Mouse (Mus musculus) megakaryocyte-erythroid progenitor cell, adult 5-6 weeks (primary cell): ENCODE data around the gene Epo. TPM values are rescaled to one million over a fixed set of nuclear protein-coding genes. Genes with fewer than 3 reads are reported as not detected.

Experiments
- ATAC-seq: replicated peaks from 2 replicates; pipeline ENCODE4 v1.8.0; 2016; ENCODE audit warnings: mild to moderate bottlenecking, inconsistent platforms; ENCODE audit not compliant: severe bottlenecking, poor library complexity, low FRiP score, low TSS enrichment
- total RNA-seq, 2 experiments: library from RNA; stranded (forward) in 1 of 2; stranded (reverse) in 1 of 2; fragments of 200-1000, 215-1000 nt in 1 of 2; fragments of >200 nt in 1 of 2; fragmentation: Nextera tagmentation in 1 of 2; gene quantifications; 2 replicates each; pipeline ENCODE4 v1.2.3; 2014 to 2017

The Epo gene
- total RNA-seq (2014; fragmentation: Nextera tagmentation) (not detected in 2 replicates), total RNA-seq (2017) (not detected in 2 replicates)

GRCm38 (mm10) chr5:137533117-137533827, at the start of gene Epo, which contains the start of gene Gnb2:
Gene Epo, minus strand, starts transcription at chr5:137533242.
Gene Gnb2, minus strand, starts transcription at chr5:137533510.
- peak; percentile 74 for ATAC-seq

GRCm38 (mm10) chr5:137582702-137583101, 49.7 kb upstream of the Epo start:
- no peak for ATAC-seq

GRCm38 (mm10) chr5:137580246-137580645, 47.2 kb upstream of the Epo start:
- ATAC-seq, result no peak

DNA sequence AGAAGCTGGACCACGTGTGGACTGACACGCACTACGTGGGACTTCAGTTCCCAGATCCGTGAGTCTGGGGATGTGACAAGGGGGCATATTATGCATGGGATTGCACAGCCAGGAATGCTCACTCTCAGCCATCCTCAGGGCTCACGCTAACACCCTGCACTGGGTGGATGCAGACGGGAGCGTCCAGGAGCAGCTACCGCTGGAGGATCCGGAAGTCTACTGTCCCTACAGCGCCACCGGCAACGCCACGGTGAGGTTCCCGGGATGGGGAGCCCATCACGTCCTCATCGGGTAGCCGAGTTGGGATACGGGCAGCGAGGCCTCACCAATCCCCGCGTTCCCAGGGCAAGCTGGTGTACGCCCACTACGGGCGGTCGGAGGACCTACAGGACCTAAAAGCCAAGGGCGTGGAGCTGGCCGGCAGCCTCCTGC, 41.4 kb upstream of the Epo start:
- ATAC-seq, result no peak

DNA sequence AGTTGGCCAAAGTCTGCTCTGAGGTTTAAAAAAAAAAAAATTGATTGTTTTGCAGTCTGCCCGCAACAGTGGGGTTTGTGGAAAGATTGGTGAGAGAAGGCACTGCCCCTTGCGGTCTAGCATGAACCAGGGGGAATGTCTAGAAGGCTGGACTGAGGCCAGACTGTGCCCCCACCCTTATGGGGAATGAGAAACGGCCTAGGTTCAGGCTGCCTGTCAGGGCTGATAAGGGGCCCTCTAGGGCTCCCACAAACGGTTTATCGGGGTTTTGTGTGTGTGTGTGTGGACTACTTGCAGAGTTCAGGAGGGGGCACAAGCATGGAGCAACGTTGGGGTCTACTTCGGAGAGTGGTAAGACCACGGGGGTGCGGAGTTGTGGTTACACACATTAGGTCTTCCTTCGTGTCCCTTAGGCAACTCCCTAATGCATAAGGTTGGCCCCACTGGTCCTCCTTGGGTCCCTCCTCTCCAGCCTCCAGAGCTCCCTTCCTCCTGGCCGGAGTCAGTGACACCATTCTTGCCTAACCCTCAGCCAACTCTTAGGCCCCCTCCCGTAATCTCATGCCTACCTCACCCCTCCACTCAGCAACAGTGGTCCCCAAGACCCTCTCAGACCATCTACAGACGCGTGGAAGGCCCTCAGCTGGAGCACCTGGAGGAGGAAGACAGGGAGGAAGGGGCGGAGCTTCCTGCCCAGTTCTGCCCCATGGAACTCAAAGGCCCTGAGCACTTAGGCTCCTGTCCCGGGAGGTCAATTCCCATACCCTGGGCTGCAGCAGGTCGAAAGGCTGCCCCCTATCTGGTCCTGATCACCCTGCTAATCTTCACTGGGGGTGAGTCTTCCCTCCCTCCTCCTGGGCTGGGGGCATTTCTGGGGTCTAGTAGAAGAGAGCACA, 37.9 kb upstream of the Epo start:
- ATAC-seq, result peak; percentile 80

DNA sequence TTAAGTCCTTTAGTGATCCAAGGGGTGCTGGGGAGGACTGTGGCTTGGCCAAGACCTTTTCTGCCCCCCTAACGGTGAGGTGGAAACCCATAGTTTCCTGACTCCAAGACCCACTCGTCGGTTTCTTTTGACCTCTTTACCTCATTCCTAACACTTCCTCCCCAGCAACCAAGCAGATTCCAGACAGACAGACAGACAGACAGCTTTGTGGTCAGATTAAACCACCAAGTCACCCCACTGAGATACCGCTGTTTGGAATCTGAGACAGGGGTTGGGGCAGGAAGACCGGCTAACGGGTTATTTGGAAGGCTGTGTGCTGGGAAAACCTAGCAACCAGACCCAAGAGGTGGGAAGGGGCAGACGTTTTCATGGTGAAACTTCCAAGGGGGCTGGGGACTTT, 37.1 kb upstream of the Epo start:
- ATAC-seq, result no peak

- peak; percentile 76 for ATAC-seq
These were observed 36.6 kb upstream of the Epo start, which contains the start of gene Tfr2 for GRCm38 (mm10) chr5:137569665-137570064. Gene Tfr2, plus strand, starts transcription at chr5:137569840.

- ATAC-seq, result no peak
These were observed 36.0 kb upstream of the Epo start for GRCm38 (mm10) chr5:137569031-137569430.

DNA sequence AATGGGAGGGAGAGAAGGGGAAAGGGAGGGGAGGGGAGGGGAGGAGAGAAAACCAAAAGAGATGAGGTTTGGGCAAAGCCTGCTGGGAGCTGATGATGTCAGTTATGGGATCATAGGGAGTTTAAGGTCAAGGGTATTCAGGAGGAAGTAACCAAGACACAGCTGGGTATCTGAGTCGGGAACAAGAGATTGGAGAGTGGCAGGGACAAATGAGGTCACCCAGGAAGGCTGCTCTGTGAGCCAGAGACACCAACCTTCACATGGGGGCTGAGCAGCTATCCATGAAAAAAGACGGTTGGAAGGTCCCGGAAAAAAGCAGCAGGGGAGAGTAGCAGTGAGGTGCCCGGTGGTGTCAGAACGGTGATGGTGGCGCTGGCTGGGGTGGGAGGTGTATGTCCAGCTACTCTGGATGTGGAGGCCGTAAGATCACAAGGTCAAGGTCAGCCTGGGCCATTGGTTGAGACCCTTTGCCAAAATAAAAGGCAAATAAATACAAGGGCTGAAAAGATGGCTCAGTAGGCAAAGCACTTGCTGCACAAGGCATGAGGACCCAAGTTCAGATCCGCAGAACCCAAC, 35.3 kb upstream of the Epo start:
- ATAC-seq, result no peak

DNA sequence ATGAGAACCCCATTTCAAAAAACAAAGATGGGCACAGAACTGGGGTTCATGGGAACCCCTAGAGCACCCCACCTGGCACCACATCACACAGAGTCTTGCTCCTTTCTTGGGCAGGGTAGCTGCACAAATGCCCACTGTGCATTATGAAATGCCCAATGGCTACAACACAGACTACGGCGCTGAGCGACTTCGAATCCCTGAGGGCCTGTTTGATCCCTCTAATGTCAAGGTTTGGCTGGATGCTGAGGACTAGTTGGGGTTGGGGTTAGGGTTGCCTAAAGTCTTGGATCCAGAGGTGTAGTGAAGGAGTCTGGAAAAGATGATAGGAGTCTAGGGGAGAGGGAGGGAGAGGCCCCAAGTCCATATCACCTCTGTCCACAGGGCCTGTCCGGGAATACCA, 33.4 kb upstream of the Epo start:
- no peak for ATAC-seq

- ATAC-seq, result no peak
These were observed 32.7 kb upstream of the Epo start for GRCm38 (mm10) chr5:137565744-137566143.

- ATAC-seq, result no peak
These were observed 29.9 kb upstream of the Epo start for GRCm38 (mm10) chr5:137562965-137563364.

- no peak for ATAC-seq
These were observed 28.5 kb upstream of the Epo start for GRCm38 (mm10) chr5:137561556-137561955.

DNA sequence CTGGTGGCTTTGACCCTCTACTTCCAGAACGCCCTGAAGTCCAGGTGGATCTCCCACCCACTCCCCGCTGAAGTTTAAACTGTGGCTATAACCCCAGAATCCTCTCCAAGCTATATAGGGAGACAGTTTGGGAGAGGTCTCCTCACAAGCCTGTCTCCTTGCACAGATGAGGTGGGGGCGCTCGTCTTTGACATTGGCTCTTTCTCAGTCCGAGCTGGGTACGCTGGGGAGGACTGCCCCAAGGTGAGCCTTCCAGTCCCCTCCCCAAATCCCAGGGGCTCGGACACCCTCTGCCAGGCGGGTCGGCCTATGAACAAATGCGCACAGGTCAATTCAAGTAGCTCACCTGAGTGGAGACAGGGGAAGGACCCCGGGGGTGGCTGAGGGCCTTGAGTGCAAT, 20.9 kb upstream of the Epo start:
- ATAC-seq, result no peak; the same call in 1 of the 2 replicates

DNA sequence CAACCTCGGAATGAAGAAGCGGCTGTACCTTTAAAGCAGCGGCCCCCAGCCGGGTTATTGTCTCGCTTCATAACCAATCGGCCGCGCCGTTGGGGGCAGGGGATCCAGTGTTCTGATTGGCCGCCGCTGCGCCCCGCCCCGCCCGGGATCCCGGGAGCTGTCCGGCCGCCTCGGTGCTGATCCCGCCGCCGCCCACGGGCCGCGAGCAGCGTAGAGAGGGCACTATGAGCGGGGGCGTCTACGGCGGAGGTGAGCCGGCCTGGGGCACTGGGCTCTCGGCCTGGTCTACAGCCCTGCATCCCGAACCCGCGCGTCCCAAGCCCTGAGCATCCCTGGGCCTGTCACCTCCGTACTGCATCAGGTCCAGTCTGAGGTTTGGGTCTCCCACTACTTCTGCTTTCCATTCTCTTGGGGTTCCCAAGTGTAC, 20.4 kb upstream of the Epo start, which contains the start of gene Actl6b:
Gene Actl6b (plus strand): TSS at position 107 of the 427 bp plus-strand sequence.
- peak; percentile 78 for ATAC-seq

DNA sequence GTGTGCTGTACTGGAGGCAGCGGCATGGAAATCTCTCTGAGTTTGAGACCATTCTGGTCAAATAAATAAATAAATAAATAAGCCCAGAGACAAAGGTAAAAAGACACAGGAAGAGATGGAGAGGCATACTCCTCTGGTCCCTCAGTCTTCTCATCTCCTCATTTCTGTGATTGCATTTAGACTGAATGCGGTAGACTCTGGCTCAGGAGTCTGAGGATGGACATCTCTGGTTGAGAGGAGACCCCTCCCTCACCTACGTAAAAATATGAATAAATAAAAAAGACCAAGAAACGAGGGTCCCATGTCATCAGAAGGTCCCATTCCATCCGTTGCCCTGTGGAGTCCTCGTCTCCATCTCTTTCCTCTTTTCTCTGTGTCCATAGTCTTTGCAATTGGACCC, 20.0 kb upstream of the Epo start:
- no peak for ATAC-seq

- ATAC-seq, result 0 out of 2 replicates have a peak, but pooled peaks have one; percentile 53
These were observed 18.1 kb upstream of the Epo start for GRCm38 (mm10) chr5:137551119-137551518.

DNA sequence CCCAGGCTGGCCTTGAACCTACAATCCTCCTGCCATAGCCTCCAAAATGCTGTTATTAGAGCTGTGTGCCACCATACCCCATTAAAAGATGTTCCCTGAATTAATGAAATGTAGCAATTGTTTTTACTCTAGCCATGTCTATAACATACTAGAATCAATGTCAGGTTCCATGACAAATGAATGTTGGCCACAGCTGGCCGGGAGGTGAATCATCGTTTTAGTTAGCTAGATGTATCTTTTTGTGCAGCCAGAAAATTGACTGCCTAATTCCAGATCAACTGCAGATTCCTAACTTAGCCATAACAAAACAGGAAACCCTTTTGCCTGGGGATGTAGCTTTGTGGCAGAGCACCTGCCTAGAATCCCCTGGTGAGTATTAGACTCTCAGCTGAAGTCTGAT, 16.8 kb upstream of the Epo start:
- no peak for ATAC-seq

- ATAC-seq, result no peak
These were observed 12.6 kb upstream of the Epo start for GRCm38 (mm10) chr5:137545596-137545995.

- no peak for ATAC-seq
These were observed 11.9 kb upstream of the Epo start for GRCm38 (mm10) chr5:137544926-137545325.
